Mouse (Mus musculus): Measurements from ENCODE around the gene Il18bp. TPM values are rescaled to one million over a fixed set of nuclear protein-coding genes. Genes with fewer than 3 reads are reported as not detected.
"Not testable (repeated sequence)": the region's sequence is repeated elsewhere in the genome, so short reads cannot be mapped to it uniquely, and the experiment has no call there.

Gene Il18bp
- total RNA-seq (2021), result 1 to 10 TPM; 2.3 to 3.5 TPM
- long read RNA-seq, experiment 1, partial matches to known transcripts, result 1 of 1 reads
- long read RNA-seq, experiment 1, other reads (novel, unspliced or antisense), result 0 of 1 reads
- long read RNA-seq, experiment 2, result 0 reads

GRCm38 (mm10) chr7:102018590-102018989, at the start of gene Il18bp:
TSS of gene Il18bp (minus strand) at chr7:102018690.
- no peak for DNase-seq

GRCm38 (mm10) chr7:102066363-102066762, 47.9 kb upstream of the Il18bp start:
- DNase-seq, result no peak

- DNase-seq, result peak; percentile 90
Measured at GRCm38 (mm10) chr7:102065046-102065891, 46.8 kb upstream of the Il18bp start, which contains the start of the genes Rnf121, Xndc1 and Xntrpc. TSS of gene Rnf121 (minus strand) at chr7:102065469. TSS of gene Xndc1 (plus strand) at chr7:102065511. TSS of gene Xntrpc (plus strand) at chr7:102065713.

GRCm38 (mm10) chr7:102064655-102065045, 46.2 kb upstream of the Il18bp start:
- DNase-seq, result no peak

GRCm38 (mm10) chr7:102063891-102064290, 45.4 kb upstream of the Il18bp start:
- DNase-seq, result no peak

GRCm38 (mm10) chr7:102062203-102062602, 43.7 kb upstream of the Il18bp start:
- no peak for DNase-seq

GRCm38 (mm10) chr7:102061353-102061752, 42.9 kb upstream of the Il18bp start:
- DNase-seq, result no peak

GRCm38 (mm10) chr7:102048524-102048923, 30.0 kb upstream of the Il18bp start:
- not testable (repeated sequence) for DNase-seq

- no peak for DNase-seq
Measured at GRCm38 (mm10) chr7:102042314-102042713, 23.8 kb upstream of the Il18bp start.

GRCm38 (mm10) chr7:102037318-102037717, 18.8 kb upstream of the Il18bp start:
- DNase-seq, result no peak

GRCm38 (mm10) chr7:102035534-102035933, 17.0 kb upstream of the Il18bp start:
- no peak for DNase-seq

- DNase-seq, result no peak
Measured at GRCm38 (mm10) chr7:102034904-102035303, 16.4 kb upstream of the Il18bp start.

GRCm38 (mm10) chr7:102025187-102026119, 7.0 kb upstream of the Il18bp start:
- DNase-seq, result no peak

- no peak for DNase-seq
Measured at GRCm38 (mm10) chr7:102023821-102024220, 5.3 kb upstream of the Il18bp start.

GRCm38 (mm10) chr7:102020934-102021333, 2.4 kb upstream of the Il18bp start:
- not testable (repeated sequence) for DNase-seq

- DNase-seq, result no peak
Measured at GRCm38 (mm10) chr7:102019362-102019761, 872 bp upstream of the Il18bp start.

- DNase-seq, result no peak
Measured at GRCm38 (mm10) chr7:102018034-102018433, 456 bp downstream of the Il18bp start.

- no peak for DNase-seq
Measured at GRCm38 (mm10) chr7:102017452-102017851, 1.0 kb downstream of the Il18bp start.

GRCm38 (mm10) chr7:102016936-102017335, 1.6 kb downstream of the Il18bp start:
- DNase-seq, result no peak

GRCm38 (mm10) chr7:102014995-102015394, 3.5 kb downstream of the Il18bp start:
- no peak for DNase-seq

- no peak for DNase-seq
Measured at GRCm38 (mm10) chr7:102013416-102013815, 5.1 kb downstream of the Il18bp start.

GRCm38 (mm10) chr7:102011855-102012254, 6.6 kb downstream of the Il18bp start:
- no peak for DNase-seq
